37 mouse cellular contexts compared by ENCODE assay signal in genomic region chr4:118533156-118533555, GRCm38 (mm10). TPM values are rescaled to one million over a fixed set of nuclear protein-coding genes. Genes with fewer than 3 reads are reported as not detected.
DNase-seq lines count a peak whose midpoint lies in the region; ATAC-seq and TF ChIP-seq lines count a peak whose summit lies in the region.
"Had no signal": no experiment of that assay in that cellular context is flagged by ENCODE, and none has a peak within 500 bp of the region (broad histone marks: within the 10 kb centered on the region; RNA-seq: fewer than 3 reads in every experiment).

No protein-coding gene starts in this region.

- DNase-seq in Patski (ENCODE audit: low read depth, low spot score) = peak; percentile 6
- DNase-seq in kidney, adult 8-10 months = peak; percentile 62 to 75
- DNase-seq in kidney, postnatal 0 days (ENCODE audit: low spot score) = peak; percentile 34
- peak; percentile 47 to 69 for DNase-seq in kidney, postnatal 4 days
- DNase-seq in adrenal gland, postnatal 25 days = no peak
- no peak for DNase-seq in limb, embryonic 10.5 days (ENCODE audit: low spot score)
- DNase-seq in right cerebral cortex, postnatal 10 days (ENCODE audit: low spot score in 2 of 2) = no peak
- DNase-seq: adrenal gland, postnatal 10 days; cerebellum, adult 11-12 months; cerebellum, postnatal 14 days; forebrain, postnatal 0 days; heart, postnatal 14 days; right cerebral cortex, postnatal 14 days; thymus, postnatal 25 days had no signal

- no peaks in the 10 kb centered on the region for H3K9me3 ChIP-seq in kidney, postnatal 0 days (replicated peaks; ENCODE audit: low read length)
- H3K9me3 ChIP-seq in limb, embryonic 10.5 days (replicated peaks) = no peaks in the 10 kb centered on the region
- no peaks in the 10 kb centered on the region for H3K9me3 ChIP-seq in forebrain, embryonic 15.5 days
- H3K9me3 ChIP-seq: hindbrain, embryonic 10.5 days; intestine, embryonic 15.5 days; limb, embryonic 13.5 days; lung, embryonic 15.5 days; megakaryocyte, embryonic 14.5 days; midbrain, embryonic 12.5 days; stomach, embryonic 15.5 days had no signal

- ATAC-seq in Patski = peak; percentile 79
- peak; percentile 74 for ATAC-seq in kidney, postnatal 0 days (replicated peaks; ENCODE audit: low FRiP score, low read depth)
- no peak for ATAC-seq in forebrain, embryonic 15.5 days (replicated peaks)
- ATAC-seq: forebrain, postnatal 0 days; hindbrain, postnatal 0 days; intestine, embryonic 15.5 days had no signal

- no peaks in the 10 kb centered on the region for H3K27me3 ChIP-seq in Patski
- no peaks in the 10 kb centered on the region for H3K27me3 ChIP-seq in kidney, postnatal 0 days (ENCODE audit: insufficient read depth, low read length)
- peaks cover 4% of the 10 kb centered on the region; the same call in 1 of the 2 replicates for H3K27me3 ChIP-seq in limb, embryonic 10.5 days (ENCODE audit: low read depth, poor library complexity, severe bottlenecking)
- H3K27me3 ChIP-seq in forebrain, embryonic 15.5 days = no peaks in the 10 kb centered on the region
- H3K27me3 ChIP-seq: intestine, embryonic 15.5 days; limb, embryonic 13.5 days; lung, embryonic 15.5 days; stomach, embryonic 15.5 days had no signal

- H3K4me3 ChIP-seq in kidney, postnatal 0 days (replicated peaks; ENCODE audit: low read depth, low read length) = no peak overlapping the region
- no peak overlapping the region for H3K4me3 ChIP-seq in limb, embryonic 10.5 days
- H3K4me3 ChIP-seq in forebrain, embryonic 15.5 days = no peak overlapping the region
- H3K4me3 ChIP-seq: erythroblast, embryonic 14.5 days; hindbrain, embryonic 10.5 days; intestine, embryonic 15.5 days; layer of hippocampus, adult 2 months; left cerebral cortex, adult 2 months; limb, embryonic 13.5 days; lung, embryonic 15.5 days; megakaryocyte, embryonic 14.5 days; midbrain, embryonic 12.5 days; stomach, embryonic 15.5 days had no signal

- WGBS in kidney, postnatal 0 days = 34% methylated on average over 3 of the region's 4 CpGs
- WGBS in limb, embryonic 10.5 days = 63% methylated on average over 4 of the region's 4 CpGs
- 71% methylated on average over 3 of the region's 4 CpGs for WGBS in forebrain, embryonic 15.5 days

- H3K36me3 ChIP-seq in kidney, postnatal 0 days (ENCODE audit: insufficient read depth, low read length) = no peaks in the 10 kb centered on the region
- H3K36me3 ChIP-seq in limb, embryonic 10.5 days = no peaks in the 10 kb centered on the region
- H3K36me3 ChIP-seq in forebrain, embryonic 15.5 days = no peaks in the 10 kb centered on the region
- H3K36me3 ChIP-seq: hindbrain, embryonic 10.5 days; intestine, embryonic 15.5 days; limb, embryonic 13.5 days; lung, embryonic 15.5 days; midbrain, embryonic 12.5 days; stomach, embryonic 15.5 days had no signal

- POLR2A ChIA-PET in Patski (lab: Charles Lee) = no interaction called here

- no peak overlapping the region for H3K9ac ChIP-seq in kidney, postnatal 0 days (ENCODE audit: low read depth, low read length)
- H3K9ac ChIP-seq in forebrain, embryonic 15.5 days (replicated peaks) = no peak overlapping the region
- H3K9ac ChIP-seq: forebrain, postnatal 0 days; intestine, embryonic 15.5 days; limb, embryonic 13.5 days; lung, embryonic 15.5 days; midbrain, embryonic 12.5 days; stomach, embryonic 15.5 days had no signal

- H3K27ac ChIP-seq in kidney, postnatal 0 days = peak overlapping the region; percentile 62
- no peak overlapping the region for H3K27ac ChIP-seq in limb, embryonic 10.5 days
- H3K27ac ChIP-seq in forebrain, embryonic 15.5 days (replicated peaks) = no peak overlapping the region
- H3K27ac ChIP-seq: hindbrain, embryonic 10.5 days; hindbrain, postnatal 0 days; intestine, embryonic 15.5 days; layer of hippocampus, adult 2 months; left cerebral cortex, adult 2 months; limb, embryonic 13.5 days; lung, embryonic 15.5 days; midbrain, embryonic 12.5 days; stomach, embryonic 15.5 days had no signal

- TF ChIP-seq CTCF in Patski (IDR thresholded peaks at IDR 0.05) = no peak
- no peak for TF ChIP-seq CTCF in kidney, postnatal 0 days (IDR thresholded peaks at IDR 0.05; ENCODE audit: low read depth)

- in situ Hi-C loops in Patski (cut with MboI; ENCODE audit: low pct_unique_long_range_greater_than_20kb) = no loop called here

- H3K4me2 ChIP-seq in kidney, postnatal 0 days (ENCODE audit: low read length) = no peak overlapping the region
- no peak overlapping the region for H3K4me2 ChIP-seq in forebrain, embryonic 15.5 days (replicated peaks)
- H3K4me2 ChIP-seq: intestine, embryonic 15.5 days; limb, embryonic 13.5 days; liver, embryonic 11.5 days; lung, embryonic 15.5 days; midbrain, embryonic 12.5 days; stomach, embryonic 15.5 days had no signal

- H3K4me1 ChIP-seq in kidney, postnatal 0 days (replicated peaks; ENCODE audit: insufficient read depth, low read length) = 0 out of 2 replicates have a peak, but pooled peaks cover 10% of the 10 kb centered on the region
- no peaks in the 10 kb centered on the region for H3K4me1 ChIP-seq in limb, embryonic 10.5 days
- no peaks in the 10 kb centered on the region for H3K4me1 ChIP-seq in forebrain, embryonic 15.5 days
- H3K4me1 ChIP-seq: limb, embryonic 13.5 days; lung, embryonic 15.5 days; midbrain, embryonic 12.5 days had no signal

- CTCF ChIA-PET in Patski (lab: Charles Lee) = no interaction called here

RNA-seq across cellular contexts. Expression of gene 2610528J11Rik, which starts 6.4 kb away (rescaled TPM):
- polyA plus RNA-seq in Patski (2021) = not detected
- polyA plus RNA-seq in kidney, postnatal 0 days (2015; fragmentation: Nextera tagmentation; extraction: Ambion mirVana) = 63.3 and 66.5 TPM in 2 replicates
- total RNA-seq in adrenal gland, postnatal 25 days (2021) = not detected in 2 replicates
- 0.78 and 1.2 TPM in 2 replicates for polyA plus RNA-seq in limb, embryonic 10.5 days (2016; fragmentation: Nextera tagmentation; extraction: Ambion mirVana)
- not detected in 2 replicates for polyA plus RNA-seq in forebrain, embryonic 15.5 days (2015; fragmentation: Nextera tagmentation; extraction: Ambion mirVana)
- total RNA-seq: CH12.LX; forebrain, postnatal 0 days; gastrocnemius, adult 8-10 months; gastrocnemius, postnatal 4 days; heart, adult 8-10 months; heart, postnatal 14 days; hindbrain, postnatal 0 days; layer of hippocampus, adult 2 months; layer of hippocampus, postnatal 14 days; left cerebral cortex, adult 2 months; left cerebral cortex, postnatal 25 days; midbrain, postnatal 0 days had no signal
- polyA plus RNA-seq: C2C12; forebrain, postnatal 0 days; heart, embryonic 14.5 days; hindbrain, postnatal 0 days; midbrain, postnatal 0 days; neural tube, embryonic 14.5 days had no signal

RNA-seq across cellular contexts. Expression of gene Tmem125, which starts 10.7 kb away (rescaled TPM):
- 0.42 TPM for polyA plus RNA-seq in Patski (2021)
- 11.3 and 12.3 TPM in 2 replicates for polyA plus RNA-seq in kidney, postnatal 0 days (2015; fragmentation: Nextera tagmentation; extraction: Ambion mirVana)
- not detected in 2 replicates for total RNA-seq in adrenal gland, postnatal 25 days (2021)
- 0.34 and 0.54 TPM in 2 replicates for polyA plus RNA-seq in limb, embryonic 10.5 days (2016; fragmentation: Nextera tagmentation; extraction: Ambion mirVana)
- polyA plus RNA-seq in forebrain, embryonic 15.5 days (2015; fragmentation: Nextera tagmentation; extraction: Ambion mirVana) = 0.09 and 0.27 TPM in 2 replicates
- total RNA-seq: CH12.LX; forebrain, postnatal 0 days; gastrocnemius, adult 8-10 months had no signal
- polyA plus RNA-seq: C2C12; erythroblast, embryonic 14.5 days; neural tube, embryonic 14.5 days had no signal

RNA-seq across cellular contexts. Expression of gene Tie1, which starts 43.3 kb away (rescaled TPM):
- polyA plus RNA-seq in Patski (2021) = not detected
- 45.6 and 49.4 TPM in 2 replicates for polyA plus RNA-seq in kidney, postnatal 0 days (2015; fragmentation: Nextera tagmentation; extraction: Ambion mirVana)
- 36.3 and 44.4 TPM in 2 replicates for total RNA-seq in adrenal gland, postnatal 25 days (2021)
- polyA plus RNA-seq in limb, embryonic 10.5 days (2016; fragmentation: Nextera tagmentation; extraction: Ambion mirVana) = 16.8 and 19.4 TPM in 2 replicates
- polyA plus RNA-seq in forebrain, embryonic 15.5 days (2015; fragmentation: Nextera tagmentation; extraction: Ambion mirVana) = 12.3 and 14.0 TPM in 2 replicates
- total RNA-seq: CH12.LX had no signal
- polyA plus RNA-seq: C2C12 had no signal

Comparison
In these comparisons a context has a peak if more than half of its experiments do, and no peak if none do; other contexts are left out.
1. DNase-seq: peak in Patski (single experiment), kidney, adult 8-10 months (2 of 2), kidney, postnatal 0 days (single experiment) and kidney, postnatal 4 days (2 of 2); none in adrenal gland, postnatal 25 days (single experiment), limb, embryonic 10.5 days (single experiment) and right cerebral cortex, postnatal 10 days (0 of 2).
2. RNA of gene 2610528J11Rik, which starts 6.4 kb away (polyA plus RNA-seq): 63.3 to 66.5 TPM in kidney, postnatal 0 days; 0.78 to 1.2 TPM in limb, embryonic 10.5 days, not detected in forebrain, embryonic 15.5 days and not detected in Patski (single experiment); every median in the first group is over 10 times any median in the second.
3. RNA of gene Tie1, which starts 43.3 kb away (polyA plus RNA-seq): 45.6 to 49.4 TPM in kidney, postnatal 0 days, 16.8 to 19.4 TPM in limb, embryonic 10.5 days and 12.3 to 14.0 TPM in forebrain, embryonic 15.5 days; not detected in Patski (single experiment); every median in the first group is over 10 times any median in the second.